Mouse (Mus musculus) regulatory T cell (primary cell): ENCODE results near the gene Cpm.

Experiments used
- in situ Hi-C: fragments of 300-600 bp; cut with MboI, MseI; formaldehyde crosslinking; loops from one replicate; pipeline ENCODE4 v1.15.1; 2025; ENCODE audit warnings: high pct_unique_total_duplicates

The Cpm gene

GRCm38 (mm10) chr10:117687577-117687976 is 58.3 kb downstream of the Cpm start:
- in situ Hi-C loops = no loop called here

- in situ Hi-C loops = no loop called here
Observed at GRCm38 (mm10) chr10:117688204-117689151, 59.2 kb downstream of the Cpm start.

- in situ Hi-C loops = loop anchor here (5.0 to 10.0 kb wide), 2 partner anchors 73 to 325 kb away; no protein-coding TSS in a partner anchor
Observed at GRCm38 (mm10) chr10:117689297-117690100, 60.2 kb downstream of the Cpm start.

GRCm38 (mm10) chr10:117690101-117690352 is 60.7 kb downstream of the Cpm start:
- in situ Hi-C loops = loop anchor here (5.0 to 10.0 kb wide), 2 partner anchors 72 to 325 kb away; no protein-coding TSS in a partner anchor

- in situ Hi-C loops = loop anchor here (5.0 to 10.0 kb wide), 2 partner anchors 71 to 326 kb away; no protein-coding TSS in a partner anchor
Observed at GRCm38 (mm10) chr10:117690770-117691296, 61.5 kb downstream of the Cpm start.

GRCm38 (mm10) chr10:117691389-117691968 is 62.2 kb downstream of the Cpm start:
- in situ Hi-C loops = loop anchor here (5.0 to 10.0 kb wide), 2 partner anchors 71 to 327 kb away; no protein-coding TSS in a partner anchor

- in situ Hi-C loops = loop anchor here (5.0 to 10.0 kb wide), 2 partner anchors 70 to 327 kb away; no protein-coding TSS in a partner anchor
Observed at GRCm38 (mm10) chr10:117692173-117692572, 62.9 kb downstream of the Cpm start.

GRCm38 (mm10) chr10:117692953-117693352 is 63.7 kb downstream of the Cpm start:
- in situ Hi-C loops = loop anchor here (5.0 to 10.0 kb wide), 2 partner anchors 69 to 328 kb away; no protein-coding TSS in a partner anchor

- in situ Hi-C loops = loop anchor here (5.0 to 10.0 kb wide), 2 partner anchors 68 to 330 kb away; no protein-coding TSS in a partner anchor
Observed at GRCm38 (mm10) chr10:117694255-117694953, 65.1 kb downstream of the Cpm start.

GRCm38 (mm10) chr10:117695027-117695426 is 65.7 kb downstream of the Cpm start:
- in situ Hi-C loops = loop anchor here (10.0 kb wide), 1 partner anchor 330 kb away; no protein-coding TSS in a partner anchor

- in situ Hi-C loops = loop anchor here (10.0 kb wide), 1 partner anchor 331 kb away; no protein-coding TSS in a partner anchor
Observed at GRCm38 (mm10) chr10:117695605-117696004, 66.3 kb downstream of the Cpm start.

- in situ Hi-C loops = loop anchor here (10.0 kb wide), 1 partner anchor 331 kb away; no protein-coding TSS in a partner anchor
Observed at GRCm38 (mm10) chr10:117696021-117696826, 66.9 kb downstream of the Cpm start.

GRCm38 (mm10) chr10:117696827-117697560 is 67.7 kb downstream of the Cpm start:
- in situ Hi-C loops = loop anchor here (10.0 kb wide), 1 partner anchor 332 kb away; no protein-coding TSS in a partner anchor

- in situ Hi-C loops = loop anchor here (10.0 kb wide), 1 partner anchor 333 kb away; no protein-coding TSS in a partner anchor
Observed at GRCm38 (mm10) chr10:117697561-117698115, 68.3 kb downstream of the Cpm start.

- in situ Hi-C loops = loop anchor here (10.0 kb wide), 1 partner anchor 334 kb away; no protein-coding TSS in a partner anchor
Observed at GRCm38 (mm10) chr10:117698313-117699138, 69.2 kb downstream of the Cpm start.

- in situ Hi-C loops = loop anchor here (10.0 kb wide), 2 partner anchors 335 to 645 kb away; no protein-coding TSS in a partner anchor
Observed at GRCm38 (mm10) chr10:117699914-117700313, 70.6 kb downstream of the Cpm start.

- in situ Hi-C loops = loop anchor here (10.0 kb wide), 1 partner anchor 646 kb away; no protein-coding TSS in a partner anchor
Observed at GRCm38 (mm10) chr10:117700450-117700849, 71.2 kb downstream of the Cpm start.
